Mouse (Mus musculus): Measurements from ENCODE around the gene Txnl4b. TPM values are rescaled to one million over a fixed set of nuclear protein-coding genes. Genes with fewer than 3 reads are reported as not detected.
A peak's percentile ranks its signal among the peaks of the same experiment; 100 is the strongest.

The Txnl4b gene
- polyA plus RNA-seq, 1 experiment from 2014 or later: 33.3 TPM

DNA sequence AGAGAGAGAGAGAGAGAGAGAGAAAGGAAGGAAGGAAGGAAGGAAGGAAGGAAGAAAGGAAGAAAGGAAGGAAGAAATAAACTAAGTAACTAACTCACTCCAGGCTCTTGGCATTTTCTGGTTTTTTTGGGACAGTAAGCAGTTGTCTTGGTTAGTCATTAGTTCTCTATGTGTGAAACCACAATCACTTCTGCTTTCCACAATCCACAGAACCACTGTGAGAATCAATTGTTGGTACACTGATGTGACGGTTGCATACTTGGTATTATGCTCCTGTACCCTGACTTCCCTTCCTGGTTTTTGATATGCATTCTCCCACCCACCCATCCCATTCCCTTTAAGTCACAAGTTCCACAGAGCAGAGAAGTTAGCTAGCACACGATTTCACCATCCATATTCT, 1.8 kb upstream of the Txnl4b start:
- no peaks in the 10 kb centered on the region for H3K9me3 ChIP-seq (ENCODE audit: control insufficient read depth, low read length)
- H3K9ac ChIP-seq (replicated peaks; ENCODE audit: low read length): no peak overlapping the region
- no peak for ATAC-seq (ENCODE audit: low FRiP score, low TSS enrichment)
- peaks cover 39% of the 10 kb centered on the region for H3K36me3 ChIP-seq (ENCODE audit: control insufficient read depth, insufficient read depth, low read length)
- H3K4me1 ChIP-seq (ENCODE audit: control insufficient read depth, insufficient read depth, low read length): peaks cover 14% of the 10 kb centered on the region
- H3K4me3 ChIP-seq (replicated peaks; ENCODE audit: low read depth, low read length): no peak overlapping the region
- no peak overlapping the region for H3K27ac ChIP-seq (replicated peaks; ENCODE audit: low read depth, low read length)
- no peak for DNase-seq
- no peaks in the 10 kb centered on the region for H3K27me3 ChIP-seq (ENCODE audit: control insufficient read depth, insufficient read depth, low read length)
- 75% methylated on average over 2 of the region's 2 CpGs for WGBS
- H3K4me2 ChIP-seq (ENCODE audit: low read length): peak overlapping the region; percentile 79; the same call in 1 of the 2 replicates

DNA sequence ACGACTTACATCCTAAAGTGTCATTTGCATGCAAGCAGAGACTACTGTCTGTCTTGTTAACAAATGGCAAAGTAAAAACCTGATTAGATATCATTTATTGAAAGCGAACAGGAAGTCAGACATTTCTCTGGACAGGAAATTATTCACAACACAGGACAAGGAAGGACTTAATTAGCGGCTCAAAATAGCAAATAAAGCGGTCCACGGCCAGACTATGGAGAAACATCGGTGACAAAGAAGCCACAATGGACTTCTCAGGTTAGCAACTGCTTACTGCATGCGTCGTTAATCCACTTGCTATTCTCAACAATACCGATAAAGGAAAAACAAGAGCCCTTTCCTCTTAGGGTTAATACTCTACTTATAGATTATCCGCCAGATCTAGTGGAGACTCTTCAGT, 926 bp upstream of the Txnl4b start:
- 7% methylated on average over 10 of the region's 10 CpGs for WGBS
- no peak for DNase-seq
- no peak for ATAC-seq (ENCODE audit: low FRiP score, low TSS enrichment)
- Histone ChIP-seq H3K9ac (replicated peaks; ENCODE audit: low read length) (peak overlapping the region; percentile 84), H3K36me3 (ENCODE audit: control insufficient read depth, insufficient read depth, low read length) (peaks cover 35% of the 10 kb centered on the region), H3K4me3 (replicated peaks; ENCODE audit: low read depth, low read length) (peak overlapping the region; percentile 83), H3K9me3 (ENCODE audit: control insufficient read depth, low read length) (no peaks in the 10 kb centered on the region), H3K4me2 (ENCODE audit: low read length) (peak overlapping the region; percentile 79), H3K27me3 (ENCODE audit: control insufficient read depth, insufficient read depth, low read length) (no peaks in the 10 kb centered on the region), H3K4me1 (ENCODE audit: control insufficient read depth, insufficient read depth, low read length) (peaks cover 14% of the 10 kb centered on the region), H3K27ac (replicated peaks; ENCODE audit: low read depth, low read length) (peak overlapping the region; percentile 92)

DNA sequence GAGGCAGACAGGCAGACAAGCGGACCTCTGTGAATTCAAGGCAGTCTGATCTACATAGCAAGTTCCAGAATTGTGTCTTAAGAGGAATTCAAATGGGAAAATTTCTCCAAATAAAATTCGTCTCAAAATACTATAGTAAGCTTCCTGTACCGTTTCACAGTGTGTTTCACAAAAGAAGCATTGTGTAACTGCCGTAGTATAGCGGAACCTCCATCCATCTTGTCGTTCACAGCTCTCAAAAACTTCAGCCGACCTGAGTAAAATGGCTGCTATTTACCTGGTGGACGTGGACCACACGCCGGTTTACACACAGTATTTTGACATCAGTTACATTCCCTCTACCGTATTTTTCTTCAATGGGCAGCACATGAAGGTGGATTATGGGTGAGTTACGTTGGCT, 5.4 kb downstream of the Txnl4b start:
- DNase-seq (no peak), ATAC-seq (ENCODE audit: low FRiP score, low TSS enrichment) (no peak)
- H3K9ac ChIP-seq (replicated peaks; ENCODE audit: low read length): no peak overlapping the region
- no peak overlapping the region for H3K4me2 ChIP-seq (ENCODE audit: low read length)
- no peak overlapping the region for H3K4me3 ChIP-seq (replicated peaks; ENCODE audit: low read depth, low read length)
- peaks cover 21% of the 10 kb centered on the region for H3K36me3 ChIP-seq (ENCODE audit: control insufficient read depth, insufficient read depth, low read length)
- no peaks in the 10 kb centered on the region for H3K9me3 ChIP-seq (ENCODE audit: control insufficient read depth, low read length)
- H3K27ac ChIP-seq (replicated peaks; ENCODE audit: low read depth, low read length): no peak overlapping the region
- peaks cover 6% of the 10 kb centered on the region for H3K4me1 ChIP-seq (ENCODE audit: control insufficient read depth, insufficient read depth, low read length)
- no peaks in the 10 kb centered on the region for H3K27me3 ChIP-seq (ENCODE audit: control insufficient read depth, insufficient read depth, low read length)
- 92% methylated on average over 12 of the region's 12 CpGs for WGBS

DNA sequence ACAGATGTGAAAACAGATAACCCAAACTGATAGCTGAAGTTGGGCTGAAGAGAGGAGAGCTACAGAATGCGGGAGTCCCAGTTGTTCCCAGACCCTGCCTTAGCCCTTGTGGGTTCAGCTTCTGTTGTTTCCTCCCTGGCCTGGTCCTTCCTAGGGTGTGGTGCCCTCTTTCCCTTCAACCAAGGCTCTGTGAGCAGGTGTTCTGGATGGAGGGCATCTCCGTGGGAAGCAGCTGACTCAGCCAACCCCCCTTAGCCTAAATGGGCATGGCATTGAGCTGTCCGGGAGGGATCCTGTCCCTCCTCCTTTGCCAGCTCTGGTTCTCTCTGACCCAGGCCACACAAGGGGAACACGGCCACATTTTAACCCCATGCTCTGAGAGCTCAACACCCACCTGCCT, 10.6 kb downstream of the Txnl4b start:
- ATAC-seq (ENCODE audit: low FRiP score, low TSS enrichment) (no peak), DNase-seq (no peak)
- H3K36me3 ChIP-seq (ENCODE audit: control insufficient read depth, insufficient read depth, low read length): peaks cover 7% of the 10 kb centered on the region; the same call in 1 of the 2 replicates
- H3K9me3 ChIP-seq (ENCODE audit: control insufficient read depth, low read length): no peaks in the 10 kb centered on the region
- no peak overlapping the region for H3K4me2 ChIP-seq (ENCODE audit: low read length)
- H3K4me1 ChIP-seq (ENCODE audit: control insufficient read depth, insufficient read depth, low read length): no peaks in the 10 kb centered on the region
- H3K4me3 ChIP-seq (replicated peaks; ENCODE audit: low read depth, low read length): no peak overlapping the region
- WGBS: 74% methylated on average over 4 of the region's 4 CpGs
- H3K9ac ChIP-seq (replicated peaks; ENCODE audit: low read length): no peak overlapping the region
- no peak overlapping the region for H3K27ac ChIP-seq (replicated peaks; ENCODE audit: low read depth, low read length)
- H3K27me3 ChIP-seq (ENCODE audit: control insufficient read depth, insufficient read depth, low read length): no peaks in the 10 kb centered on the region

DNA sequence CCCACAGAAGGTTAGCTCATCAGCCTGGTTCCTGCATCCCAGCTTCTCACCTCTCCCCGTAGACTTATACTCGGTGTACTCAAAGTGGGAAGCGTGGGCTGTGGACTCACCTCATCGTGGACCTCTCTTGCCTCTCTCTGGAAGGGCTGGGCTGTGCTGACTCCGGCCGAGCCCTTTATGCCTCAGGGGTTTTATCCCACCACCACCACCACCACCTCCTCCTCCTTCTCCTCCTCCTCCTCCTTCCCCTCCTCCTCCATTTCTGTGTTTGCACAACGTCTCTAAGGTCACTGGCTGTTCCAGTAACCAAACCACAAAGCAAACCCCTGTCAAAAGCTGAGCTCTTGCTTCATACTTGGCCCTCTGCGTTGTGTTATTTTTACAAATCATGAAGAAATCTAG, 13.2 kb downstream of the Txnl4b start, which contains the start of gene Hp:
Gene Hp (minus strand): TSS at position 273 of the 402 bp plus-strand sequence.
- WGBS: 74% methylated on average over 8 of the region's 8 CpGs

DNA sequence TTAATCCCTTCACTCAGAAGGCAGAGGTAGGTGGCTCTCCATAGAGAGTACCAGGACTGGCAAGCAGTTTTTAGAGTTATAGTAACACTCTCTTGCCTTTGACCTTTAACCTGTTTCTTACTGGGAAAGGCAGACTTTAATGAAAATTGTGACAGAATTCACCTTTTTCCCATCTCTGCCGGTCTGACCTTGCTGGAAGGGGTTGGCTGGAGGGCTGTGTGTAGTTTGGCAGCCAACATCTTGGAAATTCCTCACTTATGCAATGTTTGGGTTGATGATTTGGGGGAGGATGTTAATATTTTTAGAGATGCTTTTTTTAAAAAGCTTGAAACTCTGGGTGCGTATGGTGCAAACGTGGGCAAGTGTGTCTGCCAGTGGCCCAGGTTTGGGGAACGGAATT, 18.6 kb downstream of the Txnl4b start:
- no peak overlapping the region for H3K27ac ChIP-seq (replicated peaks; ENCODE audit: low read depth, low read length)
- no peaks in the 10 kb centered on the region for H3K4me1 ChIP-seq (ENCODE audit: control insufficient read depth, insufficient read depth, low read length)
- no peak overlapping the region for H3K4me3 ChIP-seq (replicated peaks; ENCODE audit: low read depth, low read length)
- WGBS: 82% methylated on average over 4 of the region's 4 CpGs
- ATAC-seq (ENCODE audit: low FRiP score, low TSS enrichment) (no peak), DNase-seq (no peak)
- H3K36me3 ChIP-seq (ENCODE audit: control insufficient read depth, insufficient read depth, low read length): no peaks in the 10 kb centered on the region
- H3K9me3 ChIP-seq (ENCODE audit: control insufficient read depth, low read length): no peaks in the 10 kb centered on the region
- no peak overlapping the region for H3K9ac ChIP-seq (replicated peaks; ENCODE audit: low read length)
- H3K4me2 ChIP-seq (ENCODE audit: low read length): no peak overlapping the region
- no peaks in the 10 kb centered on the region for H3K27me3 ChIP-seq (ENCODE audit: control insufficient read depth, insufficient read depth, low read length)

More for the DNA sequence above, 13.2 kb downstream of the Txnl4b start, which contains the start of gene Hp:
- Histone ChIP-seq H3K9me3 (ENCODE audit: control insufficient read depth, low read length) (no peaks in the 10 kb centered on the region), H3K27ac (replicated peaks; ENCODE audit: low read depth, low read length) (no peak within 1 kb of the TSS), H3K4me2 (ENCODE audit: low read length) (no peak within 1 kb of the TSS), H3K4me1 (ENCODE audit: control insufficient read depth, insufficient read depth, low read length) (no peaks in the 10 kb centered on the region), H3K9ac (replicated peaks; ENCODE audit: low read length) (no peak within 1 kb of the TSS), H3K36me3 (ENCODE audit: control insufficient read depth, insufficient read depth, low read length) (no peaks in the 10 kb centered on the region), H3K27me3 (ENCODE audit: control insufficient read depth, insufficient read depth, low read length) (no peaks in the 10 kb centered on the region), H3K4me3 (replicated peaks; ENCODE audit: low read depth, low read length) (no peak within 1 kb of the TSS)
- no peak for ATAC-seq (ENCODE audit: low FRiP score, low TSS enrichment)
- DNase-seq: no peak

DNA sequence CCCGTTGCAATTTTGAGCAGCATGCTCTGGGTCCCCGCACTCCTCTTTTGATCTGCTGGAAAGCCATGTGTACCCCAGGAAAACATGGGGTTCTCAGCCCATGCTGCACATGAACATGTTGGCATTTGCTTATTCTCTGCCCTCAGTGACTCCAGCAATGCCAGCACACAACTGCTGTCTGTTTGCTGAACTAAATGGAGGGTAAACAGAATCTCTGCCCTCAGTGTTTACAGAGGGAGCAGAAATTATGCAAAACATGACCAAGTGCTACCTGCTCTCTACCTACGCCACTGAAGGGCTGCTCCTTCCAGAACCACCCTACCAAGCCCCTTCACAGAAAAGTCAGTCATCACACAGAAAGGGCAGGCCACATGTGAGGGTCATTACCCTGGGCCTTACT, 19.1 kb downstream of the Txnl4b start:
- no peaks in the 10 kb centered on the region for H3K4me1 ChIP-seq (ENCODE audit: control insufficient read depth, insufficient read depth, low read length)
- H3K9ac ChIP-seq (replicated peaks; ENCODE audit: low read length): no peak overlapping the region
- H3K9me3 ChIP-seq (ENCODE audit: control insufficient read depth, low read length): no peaks in the 10 kb centered on the region
- no peaks in the 10 kb centered on the region for H3K36me3 ChIP-seq (ENCODE audit: control insufficient read depth, insufficient read depth, low read length)
- H3K27ac ChIP-seq (replicated peaks; ENCODE audit: low read depth, low read length): no peak overlapping the region
- no peak overlapping the region for H3K4me3 ChIP-seq (replicated peaks; ENCODE audit: low read depth, low read length)
- DNase-seq (no peak), ATAC-seq (ENCODE audit: low FRiP score, low TSS enrichment) (no peak)
- no peak overlapping the region for H3K4me2 ChIP-seq (ENCODE audit: low read length)
- 87% methylated on average over 3 of the region's 3 CpGs for WGBS
- no peaks in the 10 kb centered on the region for H3K27me3 ChIP-seq (ENCODE audit: control insufficient read depth, insufficient read depth, low read length)

DNA sequence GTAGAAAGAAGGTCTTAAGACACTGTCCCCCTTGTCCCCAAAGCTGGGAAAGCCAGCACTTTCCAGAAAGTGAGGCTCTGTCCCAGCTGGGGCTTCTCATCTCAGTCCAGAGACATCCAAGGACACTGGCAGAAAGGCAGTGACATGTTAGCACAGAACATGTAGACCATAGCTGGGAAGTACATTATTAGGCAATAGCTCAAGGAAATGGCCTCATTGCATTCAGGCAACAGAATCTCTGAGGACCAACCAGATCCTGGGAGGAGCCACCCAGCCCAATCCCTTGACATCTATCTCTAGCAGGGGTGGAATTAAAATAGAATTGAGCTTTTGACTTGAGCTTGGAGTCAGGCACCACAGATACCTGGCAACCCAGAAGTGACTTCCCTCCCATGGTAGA, 20.0 kb downstream of the Txnl4b start:
- no peak overlapping the region for H3K27ac ChIP-seq (replicated peaks; ENCODE audit: low read depth, low read length)
- no peaks in the 10 kb centered on the region for H3K36me3 ChIP-seq (ENCODE audit: control insufficient read depth, insufficient read depth, low read length)
- no peaks in the 10 kb centered on the region for H3K9me3 ChIP-seq (ENCODE audit: control insufficient read depth, low read length)
- H3K4me1 ChIP-seq (ENCODE audit: control insufficient read depth, insufficient read depth, low read length): no peaks in the 10 kb centered on the region
- H3K4me3 ChIP-seq (replicated peaks; ENCODE audit: low read depth, low read length): no peak overlapping the region
- no peak overlapping the region for H3K4me2 ChIP-seq (ENCODE audit: low read length)
- H3K9ac ChIP-seq (replicated peaks; ENCODE audit: low read length): no peak overlapping the region
- ATAC-seq (ENCODE audit: low FRiP score, low TSS enrichment): no peak
- no peaks in the 10 kb centered on the region for H3K27me3 ChIP-seq (ENCODE audit: control insufficient read depth, insufficient read depth, low read length)
- no peak for DNase-seq

DNA sequence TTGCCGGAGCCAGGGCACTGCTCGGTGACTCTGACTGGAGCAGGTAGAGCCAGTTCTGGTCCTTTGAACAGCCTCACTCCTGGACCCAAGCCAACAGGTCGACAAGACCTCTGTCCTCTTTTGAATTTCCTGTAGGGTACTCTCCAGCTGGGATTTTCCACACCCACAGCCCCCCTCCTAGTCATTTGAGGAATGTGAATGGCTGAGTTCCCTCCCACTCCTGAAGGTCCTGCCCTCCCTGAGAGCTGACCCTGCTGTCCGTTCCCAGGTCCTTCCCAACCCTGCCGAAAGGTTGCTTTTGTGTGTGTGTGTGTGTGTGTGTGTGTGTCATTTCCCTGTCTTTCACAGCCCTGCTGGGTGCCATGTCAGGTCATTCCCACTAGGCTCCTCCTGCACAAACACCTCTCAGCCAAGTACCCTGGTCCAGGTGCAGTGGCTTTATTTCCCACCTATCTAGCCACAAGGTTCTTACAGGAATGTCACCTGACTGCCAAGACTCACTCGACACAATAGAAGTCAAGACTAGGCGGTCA, 21.3 kb downstream of the Txnl4b start:
- H3K4me3 ChIP-seq (replicated peaks; ENCODE audit: low read depth, low read length): no peak overlapping the region
- no peak overlapping the region for H3K9ac ChIP-seq (replicated peaks; ENCODE audit: low read length)
- H3K36me3 ChIP-seq (ENCODE audit: control insufficient read depth, insufficient read depth, low read length): peaks cover 4% of the 10 kb centered on the region; the same call in 1 of the 2 replicates
- DNase-seq (no peak), ATAC-seq (ENCODE audit: low FRiP score, low TSS enrichment) (no peak)
- no peaks in the 10 kb centered on the region for H3K27me3 ChIP-seq (ENCODE audit: control insufficient read depth, insufficient read depth, low read length)
- WGBS: 76% methylated on average over 7 of the region's 7 CpGs
- H3K9me3 ChIP-seq (ENCODE audit: control insufficient read depth, low read length): no peaks in the 10 kb centered on the region
- no peak overlapping the region for H3K27ac ChIP-seq (replicated peaks; ENCODE audit: low read depth, low read length)
- no peaks in the 10 kb centered on the region for H3K4me1 ChIP-seq (ENCODE audit: control insufficient read depth, insufficient read depth, low read length)
- no peak overlapping the region for H3K4me2 ChIP-seq (ENCODE audit: low read length)
